Mouse (Mus musculus) neutrophil, adult 5-6 weeks (primary cell): Measurements from ENCODE around the gene Itgb1. TPM values are rescaled to one million over a fixed set of nuclear protein-coding genes. Genes with fewer than 3 reads are reported as not detected.

Source experiments
- total RNA-seq: library from RNA; stranded (forward); fragments of 200-1000 nt; gene quantifications from 2 replicates; pipeline ENCODE4 v1.2.3, GENCODE M21; 2017

The Itgb1 gene
- total RNA-seq, 1 experiment from 2014 or later, result 73.8 TPM

Other genes starting within 250 kb of the Itgb1 start
- gene Gm3952, start 113.0 kb downstream of the Itgb1 start, total RNA-seq, result not detected in 2 replicates